Mouse (Mus musculus) liver, embryonic 14.5 days (tissue): ENCODE results near the gene Gm13275.
"Not testable (repeated sequence)": the region's sequence is repeated elsewhere in the genome, so short reads cannot be mapped to it uniquely, and the experiment has no call there.

ENCODE experiments used
- CTCF ChIP-seq: IDR thresholded peaks from 2 replicates; pipeline ENCODE4 v1.5.1; 2016; ENCODE audit warnings: antibody characterized with exemption, low read depth, control low read depth
- EP300 ChIP-seq: IDR thresholded peaks from 2 replicates; pipeline ENCODE4 v1.6.1; 2016; ENCODE audit warnings: antibody characterized with exemption, low read depth

DNA sequence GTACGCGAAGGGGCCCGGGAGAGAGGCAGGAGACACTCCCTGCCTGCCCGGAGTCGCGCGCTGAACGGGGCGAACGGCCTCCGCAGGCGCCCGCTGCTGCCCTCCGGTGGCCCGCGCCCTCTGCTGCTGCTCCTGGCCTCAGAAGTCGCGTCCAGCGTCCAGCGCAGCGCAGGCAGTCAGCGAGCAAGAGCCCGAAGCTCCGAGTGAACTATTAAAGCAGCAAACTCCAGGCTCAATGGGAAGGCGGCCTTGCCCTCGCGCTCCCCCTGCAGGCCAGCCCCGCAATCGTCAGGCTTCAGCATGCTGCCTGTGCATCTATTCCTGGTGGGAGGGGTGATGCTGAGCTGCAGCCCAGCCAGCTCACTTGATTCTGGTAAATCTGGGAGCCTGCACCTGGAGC lies 8.7 kb downstream of the Gm13275 start, which contains the start of gene Gm13287:
- not testable (repeated sequence) for TF ChIP-seq CTCF, EP300
